Mouse (Mus musculus): Measurements from ENCODE around the gene Maz. TPM values are rescaled to one million over a fixed set of nuclear protein-coding genes. Genes with fewer than 3 reads are reported as not detected.

Gene Maz
- total RNA-seq, 2 experiments from 2014 or later, result 69.8 to 76.4 TPM

- DNase-seq, result no peak
- intact Hi-C loops (cut with DNase I), result loop anchor here (5.0 kb wide), 1 partner anchor 35 kb away; no protein-coding TSS in a partner anchor
Observed at GRCm38 (mm10) chr7:127022528-127023271, 4.1 kb downstream of the Maz start.

GRCm38 (mm10) chr7:127021563-127022527 is 5.0 kb downstream of the Maz start:
- intact Hi-C loops (cut with DNase I), result loop anchor here (5.0 kb wide), 1 partner anchor 35 kb away; no protein-coding TSS in a partner anchor
- no peak for DNase-seq

GRCm38 (mm10) chr7:127020901-127021562 is 5.8 kb downstream of the Maz start, which contains the start of the genes Gm42742 and Prrt2:
Gene Gm42742 (minus strand): TSS chr7:127021097.
Gene Prrt2 (minus strand): TSS chr7:127021211.
- intact Hi-C loops (cut with DNase I), result loop anchor here (5.0 kb wide), 1 partner anchor 34 kb away; no protein-coding TSS in a partner anchor
- DNase-seq, result peak in 1 of 2 experiments; percentile 37

GRCm38 (mm10) chr7:127020491-127020890 is 6.3 kb downstream of the Maz start:
- intact Hi-C loops (cut with DNase I), result loop anchor here (5.0 kb wide), 1 partner anchor 33 kb away; no protein-coding TSS in a partner anchor
- DNase-seq, result no peak

- intact Hi-C loops (cut with DNase I), result loop anchor here (5.0 kb wide), 1 partner anchor 33 kb away; no protein-coding TSS in a partner anchor
- no peak for DNase-seq
Observed at GRCm38 (mm10) chr7:127020031-127020430, 6.8 kb downstream of the Maz start.

- intact Hi-C loops (cut with DNase I), result loop anchor here (5.0 to 10.0 kb wide), 3 partner anchors 42 to 262 kb away; partner anchors contain the start of genes Cdipt, Cdiptos and Mapk3
- DNase-seq, result no peak
Observed at GRCm38 (mm10) chr7:127019306-127019960, 7.4 kb downstream of the Maz start.

GRCm38 (mm10) chr7:127018416-127019305 is 8.2 kb downstream of the Maz start:
- DNase-seq, result no peak
- intact Hi-C loops (cut with DNase I), result loop anchor here (5.0 to 10.0 kb wide), 3 partner anchors 41 to 261 kb away; partner anchors contain the start of genes Cdipt, Cdiptos and Mapk3

- intact Hi-C loops (cut with DNase I), result loop anchor here (1.0 to 10.0 kb wide), 4 partner anchors 8 to 261 kb away; partner anchors contain the start of genes Cdipt, Cdiptos and Mapk3
- DNase-seq, result no peak
Observed at GRCm38 (mm10) chr7:127017950-127018345, 8.9 kb downstream of the Maz start.

- intact Hi-C loops (cut with DNase I), result loop anchor here (1.0 to 10.0 kb wide), 4 partner anchors 9 to 260 kb away; partner anchors contain the start of genes Cdipt, Cdiptos and Mapk3
- peak; percentile 94 to 95 for DNase-seq
Observed at GRCm38 (mm10) chr7:127016971-127017949, 9.6 kb downstream of the Maz start, which contains the start of gene Pagr1a. Gene Pagr1a (minus strand): TSS chr7:127017352.

GRCm38 (mm10) chr7:127016486-127016938 is 10.3 kb downstream of the Maz start:
- intact Hi-C loops (cut with DNase I), result loop anchor here (5.0 to 10.0 kb wide), 3 partner anchors 39 to 259 kb away; partner anchors contain the start of genes Cdipt, Cdiptos and Mapk3
- no peak for DNase-seq

GRCm38 (mm10) chr7:127016481-127016485 is 10.6 kb downstream of the Maz start, which contains the start of gene Pagr1b:
Gene Pagr1b (minus strand): TSS chr7:127016484.
- intact Hi-C loops (cut with DNase I), result loop anchor here (5.0 to 10.0 kb wide), 3 partner anchors 39 to 259 kb away; partner anchors contain the start of genes Cdipt, Cdiptos and Mapk3
- no peak for DNase-seq

- intact Hi-C loops (cut with DNase I), result loop anchor here (5.0 to 10.0 kb wide), 3 partner anchors 39 to 259 kb away; partner anchors contain the start of genes Cdipt, Cdiptos and Mapk3
- no peak for DNase-seq
Observed at GRCm38 (mm10) chr7:127016081-127016480, 10.8 kb downstream of the Maz start.

GRCm38 (mm10) chr7:127014993-127015392 is 11.8 kb downstream of the Maz start:
- DNase-seq, result no peak
- intact Hi-C loops (cut with DNase I), result loop anchor here (5.0 to 10.0 kb wide), 3 partner anchors 38 to 258 kb away; partner anchors contain the start of genes Cdipt, Cdiptos and Mapk3

GRCm38 (mm10) chr7:127014320-127014719 is 12.5 kb downstream of the Maz start, which contains the start of gene Mvp:
Gene Mvp (minus strand): TSS chr7:127014621.
- peak; percentile 62 to 70 for DNase-seq
- intact Hi-C loops (cut with DNase I), result loop anchor here (10.0 kb wide), 1 partner anchor 90 kb away; no protein-coding TSS in a partner anchor

- DNase-seq, result no peak
- intact Hi-C loops (cut with DNase I), result loop anchor here (10.0 kb wide), 1 partner anchor 91 kb away; no protein-coding TSS in a partner anchor
Observed at GRCm38 (mm10) chr7:127013385-127013784, 13.5 kb downstream of the Maz start.

- intact Hi-C loops (cut with DNase I), result loop anchor here (10.0 kb wide), 1 partner anchor 92 kb away; no protein-coding TSS in a partner anchor
- no peak for DNase-seq
Observed at GRCm38 (mm10) chr7:127012845-127013244, 14.0 kb downstream of the Maz start.

GRCm38 (mm10) chr7:127012374-127012773 is 14.5 kb downstream of the Maz start:
- DNase-seq, result no peak
- intact Hi-C loops (cut with DNase I), result loop anchor here (10.0 kb wide), 1 partner anchor 92 kb away; no protein-coding TSS in a partner anchor

All from gastrocnemius, postnatal 36 days (tissue).